Mouse (Mus musculus) urinary bladder, postnatal 4 days (tissue): Measurements from ENCODE around the gene D630036H23Rik.
"Not testable (repeated sequence)": the region's sequence is repeated elsewhere in the genome, so short reads cannot be mapped to it uniquely, and the experiment has no call there.

Source experiments
- DNase-seq, 2 experiments: peaks; one replicate each; pipeline ENCODE4 v3.0.0; 2021 to 2022; ENCODE audit warnings: low spot score in 2 of 2

D630036H23Rik gene

DNA sequence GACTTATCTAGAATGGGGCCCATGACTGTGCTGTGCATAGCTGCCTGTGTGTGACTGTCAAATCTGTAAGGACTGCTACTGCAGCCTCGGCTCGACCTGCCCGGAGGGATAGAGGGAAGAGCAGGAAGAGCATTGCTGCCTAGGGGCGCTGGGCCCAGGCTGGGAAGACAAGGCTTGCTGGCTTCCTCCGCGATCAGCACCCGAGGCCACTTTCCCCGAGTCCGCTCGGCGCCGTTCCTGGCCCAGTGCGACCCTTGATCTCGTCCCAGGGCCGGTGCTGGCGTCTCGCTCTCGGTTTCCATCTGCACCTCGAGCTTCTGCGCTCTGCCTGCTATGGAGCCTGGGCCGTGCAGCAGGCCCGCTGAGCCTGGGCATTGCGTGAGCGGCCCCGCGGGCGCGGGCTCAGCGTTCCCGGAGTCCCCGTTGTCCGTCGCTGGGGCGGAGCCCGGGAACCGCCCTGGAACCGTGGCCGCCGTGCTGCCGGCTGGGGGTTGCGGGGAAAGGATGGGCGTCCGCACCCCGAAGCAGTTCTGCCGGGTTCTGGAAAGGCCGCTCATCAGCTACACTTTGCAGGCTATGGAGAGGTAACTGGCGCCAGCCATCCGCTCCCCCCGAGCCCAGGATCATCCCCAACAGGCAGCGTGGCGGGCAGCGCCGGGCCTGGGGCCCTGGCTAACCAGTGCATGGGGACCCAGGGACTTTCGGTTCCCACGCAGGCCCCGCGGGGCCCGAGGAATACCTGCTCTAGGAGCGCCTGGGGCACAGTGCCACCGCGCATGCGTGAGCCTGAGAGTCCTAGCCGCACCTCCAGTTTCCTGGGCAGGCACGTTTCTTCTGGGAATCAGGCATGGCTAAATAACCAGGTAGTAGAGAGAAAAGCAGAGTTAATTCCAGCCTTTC is at the start of gene D630036H23Rik, which contains the start of gene Ispd:
TSS of gene D630036H23Rik (minus strand) at position 741 of the 900 bp plus-strand sequence.
TSS of gene Ispd (plus strand) at position 10 of the 900 bp plus-strand sequence.
- peak; percentile 83 to 84 for DNase-seq

GRCm38 (mm10) chr12:36426163-36427045 is 44.4 kb upstream of the D630036H23Rik start:
- DNase-seq: no peak

DNA sequence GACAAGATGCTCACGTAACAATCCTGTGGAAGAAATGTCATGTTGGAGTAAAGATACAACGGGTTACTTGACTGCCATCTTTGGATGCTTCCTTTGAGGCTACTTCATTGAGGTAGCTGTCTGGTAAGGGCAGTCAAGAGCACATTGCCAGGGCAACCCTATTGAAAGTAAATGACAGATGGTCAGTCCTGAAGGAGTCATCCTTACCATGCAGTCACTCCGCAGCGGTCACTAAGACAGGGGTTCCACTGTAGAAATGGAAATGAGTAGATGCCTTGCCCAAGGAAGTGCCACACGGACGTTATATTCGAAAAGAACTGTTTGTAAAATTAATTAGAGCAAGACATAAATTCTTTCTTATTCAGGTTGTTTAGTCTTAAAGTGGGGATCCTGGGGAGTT is 43.3 kb upstream of the D630036H23Rik start:
- no peak for DNase-seq

DNA sequence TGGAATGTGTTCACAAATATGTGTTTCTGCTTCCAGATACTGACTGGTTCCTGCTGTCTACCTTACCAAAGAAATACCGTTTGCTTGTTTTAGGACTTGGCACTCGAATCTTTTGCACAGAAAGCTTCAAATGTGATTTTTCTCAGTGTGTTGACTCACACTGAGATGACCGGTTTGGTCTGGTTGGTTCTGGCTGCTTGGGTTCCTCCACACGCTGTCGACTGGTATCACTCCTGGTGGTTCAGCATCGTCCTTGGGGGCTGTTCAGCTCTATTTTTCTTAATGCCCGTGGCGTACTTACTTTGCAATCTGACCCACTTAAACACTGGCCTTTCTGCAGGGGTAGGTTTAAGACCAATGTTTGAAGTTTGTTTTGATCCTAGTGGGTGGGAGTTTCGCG is 41.7 kb upstream of the D630036H23Rik start:
- DNase-seq: no peak

GRCm38 (mm10) chr12:36395115-36395514 is 13.1 kb upstream of the D630036H23Rik start:
- peak in 1 of 2 experiments; percentile 18 for DNase-seq

- no peak for DNase-seq
Observed at GRCm38 (mm10) chr12:36386991-36387390, 5.0 kb upstream of the D630036H23Rik start.

- DNase-seq: no peak
Observed at GRCm38 (mm10) chr12:36385386-36385785, 3.4 kb upstream of the D630036H23Rik start.

DNA sequence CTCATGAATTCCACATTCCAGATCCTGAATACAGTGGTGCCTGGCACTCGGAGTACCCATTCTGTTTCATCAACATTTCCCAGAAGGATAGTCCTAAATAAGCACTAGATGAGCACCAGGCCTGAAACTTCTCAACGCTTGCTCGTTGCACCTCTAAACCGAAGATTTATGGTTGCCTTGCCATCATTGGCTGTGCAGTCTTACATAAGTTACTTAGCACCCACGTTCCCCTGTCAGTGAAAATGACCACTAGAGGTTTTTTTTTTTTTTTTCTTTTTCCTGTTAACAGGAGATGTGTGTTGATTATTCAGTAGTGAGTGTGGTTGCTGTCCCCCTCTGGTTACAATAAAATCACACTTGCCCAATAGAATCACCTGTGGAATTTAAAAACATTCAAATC is 1.2 kb downstream of the D630036H23Rik start:
- no peak for DNase-seq

DNA sequence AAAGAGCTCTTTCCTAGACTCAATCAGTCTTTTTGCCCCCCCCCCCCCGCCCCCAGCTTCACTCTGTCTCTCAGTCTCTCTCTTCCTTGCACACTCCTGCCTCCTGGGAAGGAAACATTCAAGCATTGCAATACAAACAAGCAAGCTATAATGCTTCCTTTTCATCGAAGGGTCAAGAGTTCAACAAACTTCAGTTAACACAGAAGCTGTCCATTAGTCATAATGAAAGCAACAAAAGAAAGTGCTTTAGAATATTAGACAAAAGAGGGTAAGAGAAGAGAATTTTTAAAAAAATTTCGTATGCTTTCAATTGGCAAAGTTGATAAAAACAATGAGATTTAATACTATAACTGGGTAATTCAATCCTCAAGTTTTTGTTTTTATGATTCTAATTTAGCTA is 1.7 kb downstream of the D630036H23Rik start:
- DNase-seq: no peak

DNA sequence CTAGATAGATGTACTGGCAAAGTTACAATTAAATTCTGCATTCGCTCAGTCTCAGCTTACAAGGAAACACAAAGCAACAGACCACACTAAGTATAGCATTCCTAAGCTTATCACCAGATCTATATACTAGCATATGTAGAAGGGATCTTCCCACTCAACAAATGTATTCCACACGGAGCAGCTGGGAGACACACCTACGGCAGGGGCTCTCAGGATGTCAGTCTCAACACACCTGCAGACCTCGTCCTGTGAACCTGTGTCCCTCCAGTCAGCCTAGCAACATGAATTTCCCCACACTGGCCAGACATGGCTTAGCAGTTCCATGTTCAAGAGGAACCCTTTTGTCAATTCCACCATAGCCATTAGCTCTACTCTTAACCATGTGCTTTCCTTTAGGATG is 5.6 kb downstream of the D630036H23Rik start:
- DNase-seq: not testable (repeated sequence)

DNA sequence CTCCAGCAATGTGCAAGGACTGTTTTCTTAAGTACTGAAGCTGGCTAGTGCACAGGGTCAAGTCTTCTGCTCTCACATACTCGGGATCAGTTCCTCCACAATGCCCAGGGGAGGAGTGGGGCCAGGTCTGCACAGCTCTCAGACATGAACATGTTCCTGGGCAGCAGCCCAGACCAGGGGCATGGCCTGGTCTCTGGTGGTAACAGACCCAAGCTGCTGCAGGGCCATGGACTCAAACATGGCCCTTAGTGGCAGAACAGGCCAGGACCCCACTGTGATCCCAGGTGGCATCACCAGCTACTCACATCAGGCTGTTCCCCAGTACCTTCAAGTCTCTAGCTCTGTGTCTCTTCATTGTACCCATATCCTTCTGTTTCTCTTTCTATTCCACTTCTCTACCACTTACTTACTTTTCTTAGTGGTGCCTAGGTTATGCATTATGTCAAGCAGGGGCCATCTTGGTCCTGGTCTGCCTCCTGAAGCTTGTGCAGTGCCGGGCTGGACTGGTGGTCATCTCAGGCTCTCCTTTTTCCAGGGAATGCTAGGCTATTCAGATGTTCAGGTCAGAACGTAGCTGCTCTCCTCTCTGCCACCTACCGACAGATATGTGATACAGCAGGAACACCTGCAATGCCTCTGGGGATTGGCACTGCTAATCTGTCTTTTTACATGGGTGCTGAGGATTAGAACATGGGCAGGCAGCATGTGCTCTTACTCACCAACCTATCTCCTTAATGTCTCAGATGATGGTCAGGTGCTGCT is 8.6 kb downstream of the D630036H23Rik start:
- no peak for DNase-seq

GRCm38 (mm10) chr12:36364013-36364412 is 18.0 kb downstream of the D630036H23Rik start:
- no peak for DNase-seq

DNA sequence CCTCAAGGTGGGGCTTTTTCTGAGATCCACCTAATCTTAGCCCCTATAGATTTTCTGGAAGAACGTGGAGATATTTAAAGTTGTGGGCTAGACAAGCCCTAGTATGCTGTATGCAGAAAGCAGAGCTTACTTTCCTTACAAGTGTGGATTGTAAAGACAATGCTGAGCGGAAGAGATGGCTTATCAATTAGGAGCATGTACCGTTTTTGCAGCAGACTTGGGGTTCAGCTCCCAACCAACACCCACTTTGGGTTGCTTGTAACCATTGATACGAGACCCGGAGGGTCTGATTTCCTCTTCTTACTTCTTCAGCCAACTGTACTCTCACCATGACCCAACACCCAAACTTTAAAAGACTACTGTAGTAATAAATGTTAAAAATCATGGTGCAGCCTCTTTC is 21.3 kb downstream of the D630036H23Rik start:
- no peak for DNase-seq

DNA sequence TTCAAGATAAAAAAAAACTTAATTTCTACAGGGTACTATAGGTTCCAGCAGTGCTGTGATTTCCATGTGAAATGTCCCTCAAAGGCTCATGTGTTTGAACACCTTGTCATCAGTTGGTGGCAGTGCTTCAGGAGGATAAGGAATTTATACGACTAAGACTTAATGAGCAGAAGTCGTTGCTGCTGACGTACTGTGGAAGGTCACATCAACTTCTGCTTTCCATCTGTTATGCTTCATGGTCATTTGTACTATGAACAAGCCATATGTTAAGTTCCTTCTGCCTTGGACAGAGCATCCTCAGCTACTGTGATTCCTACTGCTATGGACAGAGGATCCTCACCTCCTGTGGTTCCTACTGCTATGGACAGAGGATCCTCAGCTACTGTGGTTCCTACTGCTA is 21.9 kb downstream of the D630036H23Rik start:
- DNase-seq: no peak

- no peak for DNase-seq
Observed at GRCm38 (mm10) chr12:36344131-36344530, 37.9 kb downstream of the D630036H23Rik start.

DNA sequence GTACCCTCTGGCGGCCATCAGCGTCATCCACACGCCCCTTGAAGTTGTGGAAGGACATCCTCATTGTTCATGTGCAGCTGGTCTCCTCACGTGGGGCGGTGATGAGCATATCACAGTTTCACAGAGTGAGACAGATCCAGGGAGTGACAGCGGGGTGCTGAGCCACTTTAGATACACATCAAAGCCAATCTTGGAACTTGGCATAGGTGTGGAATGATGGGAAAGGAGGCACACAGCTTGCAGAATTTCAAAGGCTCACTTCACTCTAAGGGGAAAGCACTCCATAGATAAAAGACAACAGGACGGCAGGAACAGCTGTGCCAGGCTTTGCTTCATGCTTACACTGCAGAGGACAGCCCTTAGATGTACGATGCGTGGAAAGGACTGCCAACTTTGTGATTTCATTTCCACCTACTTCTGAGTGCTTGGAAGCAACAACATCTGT is 48.1 kb downstream of the D630036H23Rik start:
- DNase-seq: no peak

GRCm38 (mm10) chr12:36332676-36333075 is 49.3 kb downstream of the D630036H23Rik start:
- DNase-seq: no peak
